Mouse (Mus musculus) liver, embryonic 15.5 days (tissue): ENCODE measurements at regions not wholly inside any gene's neighbourhood (a gene's known extent, or its start where the extent isn't known, plus 50 kb on each side); places are given as distances from the start of the nearest gene placed in this dataset.
A peak's percentile ranks its signal among the peaks of the same experiment; 100 is the strongest.

Experiments used
- ATAC-seq: fragments of 200-750 bp; cut with Nextera tagmentation; 2 replicates; pipeline ENCODE4 v1.8.0; 2017; ENCODE audit warnings: moderate number of reproducible peaks, mild to moderate bottlenecking, moderate library complexity; ENCODE audit not compliant: insufficient read depth
- H3K27ac ChIP-seq: fragments of 300-500 bp; sonication (generic); replicated peaks from 2 replicates; pipeline ENCODE4 v1.5.1; 2015; ENCODE audit warnings: mild to moderate bottlenecking, inconsistent platforms
- H3K27me3 ChIP-seq: fragments of 300-500 bp; sonication (generic); 2 replicates; pipeline ENCODE4 v1.6.1; 2015; ENCODE audit warnings: mild to moderate bottlenecking, inconsistent platforms
- H3K36me3 ChIP-seq: fragments of 300-500 bp; sonication (generic); replicated peaks from 2 replicates; pipeline ENCODE4 v1.6.1; 2015; ENCODE audit warnings: moderate library complexity, mild to moderate bottlenecking, inconsistent platforms
- H3K4me1 ChIP-seq: fragments of 300-500 bp; sonication (generic); replicated peaks from 2 replicates; pipeline ENCODE4 v1.6.1; 2015; ENCODE audit warnings: inconsistent platforms
- H3K4me2 ChIP-seq: fragments of 300-500 bp; sonication (generic); 2 replicates; pipeline ENCODE4 v1.6.1; 2015; ENCODE audit warnings: moderate library complexity, mild to moderate bottlenecking, inconsistent platforms
- H3K4me3 ChIP-seq: fragments of 300-500 bp; sonication (generic); replicated peaks from 2 replicates; pipeline ENCODE4 v1.5.1; 2015; ENCODE audit warnings: mild to moderate bottlenecking, inconsistent platforms
- H3K9ac ChIP-seq: fragments of 300-500 bp; sonication (generic); 2 replicates; pipeline ENCODE4 v1.6.1; 2015; ENCODE audit warnings: moderate library complexity, mild to moderate bottlenecking, inconsistent platforms
- H3K9me3 ChIP-seq: fragments of 300-500 bp; sonication (generic); replicated peaks from 2 replicates; pipeline ENCODE4 v1.6.1; 2016; ENCODE audit warnings: inconsistent platforms
- WGBS: fragments of 180-500 bp; shearing (Covaris S2); methylation state at CpG from one replicate; pipeline ENCODE4 v1.1.7; 2015; ENCODE audit warnings: mixed read lengths; ENCODE audit not compliant: insufficient replicate concordance; 5-methylcytosine and 5-hydroxymethylcytosine counted together

DNA sequence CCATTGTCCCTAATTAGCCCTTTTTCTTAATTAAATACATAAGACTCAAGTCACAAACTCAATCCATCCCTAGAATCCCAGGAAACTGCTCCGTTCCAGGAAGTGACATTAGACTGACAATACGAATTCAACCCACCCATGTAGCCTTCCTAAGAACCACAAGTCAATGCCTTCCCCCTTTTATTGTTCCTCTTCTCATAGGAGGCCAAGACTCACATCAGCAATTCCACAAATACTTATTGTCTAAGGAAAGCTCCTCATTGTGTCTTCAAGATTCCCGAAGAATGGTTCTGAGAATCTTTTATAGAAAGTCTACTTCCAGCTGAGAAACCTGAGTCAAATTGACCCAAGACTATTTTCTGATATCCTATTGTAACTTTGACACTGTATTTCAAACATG, 147.3 kb downstream of the Dmac1 start:
- no peaks in the 10 kb centered on the region for H3K36me3 ChIP-seq
- 72% methylated on average over 3 of the region's 3 CpGs for WGBS
- H3K27ac ChIP-seq = no peak overlapping the region
- H3K4me1 ChIP-seq = no peaks in the 10 kb centered on the region
- H3K27me3 ChIP-seq = no peaks in the 10 kb centered on the region
- H3K4me3 ChIP-seq = no peak overlapping the region
- H3K9me3 ChIP-seq = no peaks in the 10 kb centered on the region
- ATAC-seq = no peak
- no peak overlapping the region for H3K9ac ChIP-seq
- H3K4me2 ChIP-seq = no peak overlapping the region

DNA sequence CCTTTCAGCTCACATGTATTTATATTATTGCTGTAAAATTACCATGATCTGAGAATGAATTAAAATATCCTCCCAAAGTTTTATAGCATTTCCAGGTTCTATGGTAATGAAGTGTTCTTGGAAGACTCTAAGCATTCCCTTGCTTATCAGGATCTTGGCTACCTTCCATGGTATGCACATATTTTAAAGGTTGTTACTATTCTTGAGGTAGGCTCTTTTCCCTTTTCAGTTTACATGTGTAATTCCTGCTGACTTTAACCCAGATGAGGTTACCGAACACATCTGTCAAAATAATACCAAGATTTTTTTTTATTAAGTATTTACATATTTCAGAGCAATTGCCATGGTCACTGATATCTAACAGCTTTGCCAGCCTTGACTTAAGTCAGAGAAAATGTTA, 162.2 kb downstream of the Dmac1 start:
- no peaks in the 10 kb centered on the region for H3K27me3 ChIP-seq
- 54% methylated on average over 1 of the region's 1 CpGs for WGBS
- H3K36me3 ChIP-seq = no peaks in the 10 kb centered on the region
- no peak overlapping the region for H3K9ac ChIP-seq
- no peak for ATAC-seq
- no peak overlapping the region for H3K27ac ChIP-seq
- no peak overlapping the region for H3K4me3 ChIP-seq
- H3K4me1 ChIP-seq = no peaks in the 10 kb centered on the region
- no peaks in the 10 kb centered on the region for H3K9me3 ChIP-seq
- no peak overlapping the region for H3K4me2 ChIP-seq

DNA sequence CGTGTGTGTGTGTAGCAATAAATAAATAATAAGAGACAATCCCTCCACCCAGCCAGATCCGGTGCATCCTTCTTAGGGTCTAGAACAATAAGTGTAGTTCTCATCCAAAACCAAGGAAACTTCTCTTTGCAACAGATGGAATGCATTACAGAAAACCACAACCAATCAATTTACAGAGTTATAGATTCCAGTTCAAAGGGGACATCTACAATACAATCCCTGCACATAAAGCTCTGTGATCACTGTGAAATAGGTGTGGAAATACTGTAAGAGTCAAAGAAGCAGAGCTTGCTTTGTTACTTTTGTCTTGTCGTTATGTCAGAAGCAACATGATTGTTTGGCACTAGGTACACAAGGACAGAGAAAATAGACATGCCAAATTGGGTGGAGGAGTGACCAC, 162.8 kb downstream of the Dmac1 start:
- H3K36me3 ChIP-seq = no peaks in the 10 kb centered on the region
- H3K4me2 ChIP-seq = no peak overlapping the region
- ATAC-seq = no peak
- no peaks in the 10 kb centered on the region for H3K4me1 ChIP-seq
- no peaks in the 10 kb centered on the region for H3K9me3 ChIP-seq
- H3K27ac ChIP-seq = no peak overlapping the region
- WGBS = 55% methylated on average over 3 of the region's 3 CpGs
- H3K27me3 ChIP-seq = no peaks in the 10 kb centered on the region
- H3K4me3 ChIP-seq = no peak overlapping the region
- H3K9ac ChIP-seq = no peak overlapping the region

DNA sequence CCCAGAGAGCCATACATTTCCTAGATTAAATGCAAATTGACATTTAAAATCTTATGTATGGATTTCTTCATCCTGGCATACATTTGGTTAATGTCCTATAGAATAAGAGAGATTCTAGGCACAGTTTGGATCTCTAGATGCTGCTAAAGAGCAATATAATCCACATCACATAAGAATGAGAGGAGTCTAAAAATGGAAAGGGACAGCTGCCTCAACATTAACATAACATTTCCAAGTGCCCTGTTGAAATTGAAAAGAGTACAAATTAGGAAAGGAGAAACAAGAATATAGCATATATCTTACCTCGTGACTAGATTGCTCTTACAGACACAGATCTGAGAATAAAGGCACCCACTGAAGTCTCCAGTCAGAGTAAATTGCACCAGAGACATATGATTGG, 212.3 kb downstream of the Dmac1 start:
- Histone ChIP-seq H3K4me2 (no peak overlapping the region), H3K4me3 (no peak overlapping the region), H3K27ac (no peak overlapping the region), H3K9me3 (no peaks in the 10 kb centered on the region), H3K9ac (no peak overlapping the region), H3K4me1 (no peaks in the 10 kb centered on the region), H3K36me3 (no peaks in the 10 kb centered on the region), H3K27me3 (no peaks in the 10 kb centered on the region)
- 39% methylated on average over 1 of the region's 1 CpGs for WGBS
- ATAC-seq = no peak

DNA sequence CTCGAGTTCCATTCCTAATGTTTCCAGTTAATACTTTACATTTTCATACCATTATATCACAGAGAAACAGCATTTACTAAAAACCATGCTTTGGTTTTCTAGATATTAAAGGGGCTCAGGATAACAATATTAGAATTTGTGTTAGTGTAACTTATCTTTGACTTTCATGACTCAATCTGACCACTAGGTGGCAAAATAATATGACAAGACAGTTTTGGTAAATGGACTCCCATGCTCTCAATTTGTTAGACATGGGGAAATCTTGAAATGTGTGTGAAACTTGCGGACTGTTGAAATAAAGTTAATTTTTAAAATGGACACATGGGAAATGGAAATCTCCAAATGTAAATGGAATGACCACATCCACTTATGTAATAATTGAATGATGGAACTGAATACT, 214.8 kb downstream of the Dmac1 start:
- 49% methylated on average over 2 of the region's 2 CpGs for WGBS
- no peak for ATAC-seq

DNA sequence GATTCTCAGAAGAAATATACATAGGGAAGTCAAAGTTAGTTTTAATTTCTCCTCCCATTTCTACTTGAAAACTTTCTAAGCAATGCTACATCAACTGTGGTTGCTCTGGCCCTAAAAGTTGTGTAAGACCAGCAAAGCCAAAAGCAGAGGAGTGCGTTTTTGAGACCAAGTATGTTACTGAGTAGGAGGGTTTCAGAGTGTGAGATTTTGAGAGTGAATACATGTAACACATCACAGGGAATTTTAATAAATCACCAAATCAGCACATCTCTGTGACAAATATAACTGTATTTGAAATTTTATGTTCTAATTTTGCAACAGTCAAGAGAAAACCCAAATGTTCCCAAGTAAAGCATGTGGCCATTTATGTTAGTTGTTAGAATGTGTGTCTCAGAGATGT, 234.6 kb downstream of the Dmac1 start:
- peaks cover 6% of the 10 kb centered on the region for H3K4me1 ChIP-seq
- 82% methylated on average over 1 of the region's 1 CpGs for WGBS
- no peaks in the 10 kb centered on the region for H3K9me3 ChIP-seq
- H3K36me3 ChIP-seq = no peaks in the 10 kb centered on the region
- no peaks in the 10 kb centered on the region for H3K27me3 ChIP-seq
- H3K4me2 ChIP-seq = no peak overlapping the region
- no peak overlapping the region for H3K9ac ChIP-seq
- H3K27ac ChIP-seq = no peak overlapping the region
- no peak for ATAC-seq
- H3K4me3 ChIP-seq = no peak overlapping the region

More for the DNA sequence above, 214.8 kb downstream of the Dmac1 start:
- Histone ChIP-seq H3K4me2 (no peak overlapping the region), H3K27me3 (no peaks in the 10 kb centered on the region), H3K4me1 (no peaks in the 10 kb centered on the region), H3K27ac (no peak overlapping the region), H3K9me3 (no peaks in the 10 kb centered on the region), H3K4me3 (no peak overlapping the region), H3K9ac (no peak overlapping the region), H3K36me3 (no peaks in the 10 kb centered on the region)

DNA sequence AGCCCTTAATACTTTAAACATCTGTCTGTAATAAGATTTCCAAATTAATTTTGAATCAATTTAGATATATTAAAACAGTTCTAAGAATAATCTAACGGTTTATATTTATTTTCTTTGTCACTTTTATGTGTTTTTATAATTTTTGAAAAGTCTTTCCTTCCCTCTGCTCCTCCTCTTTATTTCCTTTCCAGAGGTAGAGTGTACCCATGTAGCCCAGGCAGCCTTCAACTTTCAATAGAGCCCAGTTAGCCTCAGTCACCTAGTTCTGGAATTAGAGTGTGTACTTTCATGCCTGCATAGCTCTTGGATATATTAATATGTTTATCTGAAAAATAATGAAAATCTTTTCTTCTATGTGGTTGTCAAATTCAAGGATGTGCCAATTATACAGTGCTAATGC, 235.5 kb downstream of the Dmac1 start:
- Histone ChIP-seq H3K27me3 (no peaks in the 10 kb centered on the region), H3K4me1 (peaks cover 6% of the 10 kb centered on the region), H3K4me2 (no peak overlapping the region), H3K4me3 (no peak overlapping the region), H3K27ac (no peak overlapping the region), H3K36me3 (no peaks in the 10 kb centered on the region), H3K9ac (no peak overlapping the region), H3K9me3 (no peaks in the 10 kb centered on the region)
- ATAC-seq = peak; percentile 54; the same call in 1 of the 2 replicates
- WGBS = 34% methylated on average over 1 of the region's 1 CpGs

DNA sequence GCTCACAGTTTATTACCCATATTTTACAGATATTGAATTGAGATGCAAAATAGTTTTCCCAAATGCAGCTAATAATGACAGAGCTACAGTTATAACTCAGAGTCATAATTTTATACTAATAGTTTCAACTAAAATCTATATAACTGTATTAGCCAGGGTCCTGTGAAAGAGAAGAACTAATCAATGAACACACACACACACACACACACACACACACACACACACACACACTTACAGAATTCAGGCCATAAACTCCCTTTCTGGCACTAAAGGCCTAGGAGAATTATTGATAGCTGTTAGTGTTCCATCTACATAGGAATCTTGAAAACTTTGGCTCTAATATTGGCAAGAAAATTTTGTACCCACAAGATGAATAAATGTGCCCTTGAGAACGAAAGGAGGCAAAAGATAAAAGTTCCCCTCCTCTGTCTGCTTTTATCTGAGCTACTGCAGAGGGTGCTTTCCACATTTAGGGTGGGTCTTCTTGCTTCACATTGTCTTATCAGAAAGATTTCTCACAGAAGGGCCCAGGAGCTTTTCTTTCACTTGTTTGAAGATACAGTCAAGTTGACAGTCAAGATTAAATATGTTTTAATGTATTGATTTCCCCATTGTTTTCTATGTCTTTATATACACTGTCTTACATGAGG, 236.1 kb downstream of the Dmac1 start:
- Histone ChIP-seq H3K27ac (peak overlapping the region; percentile 68), H3K9ac (no peak overlapping the region), H3K36me3 (no peaks in the 10 kb centered on the region), H3K27me3 (no peaks in the 10 kb centered on the region), H3K9me3 (no peaks in the 10 kb centered on the region), H3K4me2 (peak overlapping the region; percentile 49), H3K4me3 (0 out of 2 replicates have a peak overlapping the region, but pooled peaks have one; percentile 17), H3K4me1 (peaks cover 6% of the 10 kb centered on the region)
- ATAC-seq = peak; percentile 98
- 13% methylated on average over 1 of the region's 1 CpGs for WGBS
